Mouse (Mus musculus): ENCODE results near the gene Cenpf. TPM values are rescaled to one million over a fixed set of nuclear protein-coding genes. Genes with fewer than 3 reads are reported as not detected.

The Cenpf gene
- polyA plus RNA-seq, 1 experiment from 2014 or later = 72.6 TPM

DNA sequence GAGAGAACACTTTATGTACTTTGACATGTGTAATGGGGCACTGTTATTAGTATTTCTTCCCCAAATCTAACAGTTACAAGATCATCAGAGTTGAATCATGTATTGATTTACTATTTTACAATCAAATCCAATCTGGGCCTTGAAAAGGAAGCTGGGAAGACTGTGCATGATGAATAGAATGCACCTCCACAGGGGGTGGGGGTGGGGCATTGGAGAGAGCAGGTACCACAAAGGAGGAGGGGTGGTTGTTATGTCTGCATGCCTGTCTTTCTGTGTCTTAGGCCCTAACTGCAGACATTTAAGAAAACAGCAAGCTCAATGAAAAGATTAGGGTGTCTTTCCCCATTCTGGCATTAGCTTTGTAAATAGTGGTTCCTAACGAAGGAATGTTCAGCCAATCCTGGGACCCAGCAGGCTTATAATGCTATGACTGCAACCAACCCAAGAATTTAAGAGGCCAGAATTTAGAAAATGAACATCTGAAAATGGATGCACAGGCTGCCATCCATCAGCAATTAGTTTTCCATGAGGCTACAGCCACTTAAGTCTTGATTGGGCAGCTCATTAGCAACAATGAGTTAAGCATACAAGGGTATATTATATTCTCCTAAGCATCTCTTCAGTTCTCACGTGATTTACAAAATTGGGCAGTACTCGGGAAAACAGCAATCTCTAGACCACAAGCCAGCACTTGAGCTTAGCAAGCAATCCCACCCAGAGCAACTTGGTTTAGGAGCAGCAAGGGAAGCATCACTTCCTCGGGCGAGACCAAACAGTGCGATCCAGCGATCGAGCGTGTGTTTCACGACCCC lies 23.6 kb downstream of the Cenpf start:
- no peak overlapping the region for H3K4me2 ChIP-seq
- no peak overlapping the region for H3K4me3 ChIP-seq (ENCODE audit: low read depth, low read length)
- no peaks in the 10 kb centered on the region for H3K27me3 ChIP-seq (ENCODE audit: control insufficient read depth, insufficient read depth, low read length)
- H3K9me3 ChIP-seq (replicated peaks; ENCODE audit: control insufficient read depth, low read length) = no peaks in the 10 kb centered on the region
- peaks cover 5% of the 10 kb centered on the region; the same call in 1 of the 2 replicates for H3K36me3 ChIP-seq (ENCODE audit: control insufficient read depth, insufficient read depth, low read length)
- H3K4me1 ChIP-seq (ENCODE audit: control insufficient read depth, insufficient read depth, low read length) = no peaks in the 10 kb centered on the region
- H3K27ac ChIP-seq (ENCODE audit: low read depth, low read length) = no peak overlapping the region
- H3K9ac ChIP-seq (ENCODE audit: low read depth, low read length) = no peak overlapping the region
- no peak for ATAC-seq (replicated peaks; ENCODE audit: insufficient number of reproducible peaks, low FRiP score, low TSS enrichment)
- WGBS (ENCODE audit: insufficient replicate concordance) = 90% methylated on average over 10 of the region's 10 CpGs

DNA sequence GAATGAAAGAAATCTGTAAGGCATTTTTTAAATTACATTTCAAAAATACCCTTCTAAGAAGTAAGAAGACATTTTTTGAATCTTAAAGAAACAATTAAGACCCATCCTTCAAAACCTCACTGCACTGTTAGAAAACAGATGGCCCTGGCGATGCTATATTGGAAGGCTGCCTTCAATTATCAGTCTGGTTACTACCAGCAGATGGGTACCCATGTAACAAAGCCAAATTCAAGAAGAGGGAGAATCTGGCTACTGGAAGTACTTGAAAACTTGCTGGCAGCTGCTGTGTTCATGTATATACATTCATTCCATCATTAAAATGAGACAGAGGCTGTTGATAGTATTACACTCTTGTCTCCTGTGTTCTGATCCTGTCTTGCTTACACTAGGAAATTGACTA lies 24.4 kb downstream of the Cenpf start:
- 84% methylated on average over 1 of the region's 1 CpGs for WGBS (ENCODE audit: insufficient replicate concordance)
- H3K36me3 ChIP-seq (ENCODE audit: control insufficient read depth, insufficient read depth, low read length) = peaks cover 9% of the 10 kb centered on the region
- ATAC-seq (replicated peaks; ENCODE audit: insufficient number of reproducible peaks, low FRiP score, low TSS enrichment) = no peak

DNA sequence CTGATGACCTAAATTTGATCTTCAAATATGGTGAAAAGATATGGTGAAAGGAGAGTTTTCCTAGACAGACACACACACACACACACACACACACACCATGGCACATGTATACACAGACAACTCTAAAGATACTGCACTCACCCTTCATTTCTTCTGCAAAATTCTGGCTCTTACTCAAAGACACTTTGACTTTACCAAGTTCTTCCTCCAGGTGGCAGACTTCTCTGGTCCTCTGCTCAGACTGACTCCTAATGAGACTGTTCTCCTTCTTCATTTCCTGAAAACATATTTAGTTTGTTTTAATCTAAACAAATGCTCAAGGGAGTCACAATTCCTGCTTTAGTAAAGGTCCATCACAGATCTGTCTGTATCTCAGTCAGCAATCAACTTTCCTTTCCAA lies 26.0 kb downstream of the Cenpf start:
- no peaks in the 10 kb centered on the region for H3K27me3 ChIP-seq (ENCODE audit: control insufficient read depth, insufficient read depth, low read length)
- no peak overlapping the region for H3K4me3 ChIP-seq (ENCODE audit: low read depth, low read length)
- peaks cover 12% of the 10 kb centered on the region for H3K36me3 ChIP-seq (ENCODE audit: control insufficient read depth, insufficient read depth, low read length)
- H3K4me1 ChIP-seq (ENCODE audit: control insufficient read depth, insufficient read depth, low read length) = no peaks in the 10 kb centered on the region
- no peak for ATAC-seq (replicated peaks; ENCODE audit: insufficient number of reproducible peaks, low FRiP score, low TSS enrichment)
- H3K4me2 ChIP-seq = no peak overlapping the region
- no peak overlapping the region for H3K27ac ChIP-seq (ENCODE audit: low read depth, low read length)
- no peak overlapping the region for H3K9ac ChIP-seq (ENCODE audit: low read depth, low read length)
- no peaks in the 10 kb centered on the region for H3K9me3 ChIP-seq (replicated peaks; ENCODE audit: control insufficient read depth, low read length)

More for the DNA sequence above, 24.4 kb downstream of the Cenpf start:
- H3K27ac ChIP-seq (ENCODE audit: low read depth, low read length) = no peak overlapping the region
- no peak overlapping the region for H3K9ac ChIP-seq (ENCODE audit: low read depth, low read length)
- H3K4me3 ChIP-seq (ENCODE audit: low read depth, low read length) = no peak overlapping the region
- no peaks in the 10 kb centered on the region for H3K27me3 ChIP-seq (ENCODE audit: control insufficient read depth, insufficient read depth, low read length)
- no peak overlapping the region for H3K4me2 ChIP-seq
- no peaks in the 10 kb centered on the region for H3K4me1 ChIP-seq (ENCODE audit: control insufficient read depth, insufficient read depth, low read length)
- H3K9me3 ChIP-seq (replicated peaks; ENCODE audit: control insufficient read depth, low read length) = no peaks in the 10 kb centered on the region

DNA sequence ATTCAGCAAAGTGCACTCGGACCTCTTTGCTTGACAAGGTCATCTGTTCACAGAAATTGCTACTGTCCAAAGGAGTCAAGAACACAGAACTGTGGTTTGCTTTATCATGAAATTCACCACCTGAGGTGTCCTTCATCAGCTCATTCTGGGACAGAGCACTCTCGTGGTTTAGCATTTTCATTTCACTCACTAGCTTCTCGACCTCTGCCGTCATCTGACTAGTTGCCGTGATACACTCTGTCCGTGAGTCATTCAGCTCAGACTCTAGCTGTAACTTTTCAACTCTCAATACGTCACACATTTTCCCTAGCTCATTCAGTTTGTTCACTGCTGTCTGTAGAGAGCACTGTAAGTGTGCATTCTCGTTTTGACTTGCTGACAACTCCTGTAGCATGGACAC lies 30.5 kb downstream of the Cenpf start:
- Histone ChIP-seq H3K9me3 (replicated peaks; ENCODE audit: control insufficient read depth, low read length) (no peaks in the 10 kb centered on the region), H3K4me3 (ENCODE audit: low read depth, low read length) (no peak overlapping the region), H3K4me2 (no peak overlapping the region), H3K4me1 (ENCODE audit: control insufficient read depth, insufficient read depth, low read length) (no peaks in the 10 kb centered on the region), H3K36me3 (ENCODE audit: control insufficient read depth, insufficient read depth, low read length) (peaks cover 29% of the 10 kb centered on the region), H3K27me3 (ENCODE audit: control insufficient read depth, insufficient read depth, low read length) (no peaks in the 10 kb centered on the region), H3K27ac (ENCODE audit: low read depth, low read length) (no peak overlapping the region), H3K9ac (ENCODE audit: low read depth, low read length) (no peak overlapping the region)
- no peak for ATAC-seq (replicated peaks; ENCODE audit: insufficient number of reproducible peaks, low FRiP score, low TSS enrichment)
- 81% methylated on average over 8 of the region's 8 CpGs for WGBS (ENCODE audit: insufficient replicate concordance)

DNA sequence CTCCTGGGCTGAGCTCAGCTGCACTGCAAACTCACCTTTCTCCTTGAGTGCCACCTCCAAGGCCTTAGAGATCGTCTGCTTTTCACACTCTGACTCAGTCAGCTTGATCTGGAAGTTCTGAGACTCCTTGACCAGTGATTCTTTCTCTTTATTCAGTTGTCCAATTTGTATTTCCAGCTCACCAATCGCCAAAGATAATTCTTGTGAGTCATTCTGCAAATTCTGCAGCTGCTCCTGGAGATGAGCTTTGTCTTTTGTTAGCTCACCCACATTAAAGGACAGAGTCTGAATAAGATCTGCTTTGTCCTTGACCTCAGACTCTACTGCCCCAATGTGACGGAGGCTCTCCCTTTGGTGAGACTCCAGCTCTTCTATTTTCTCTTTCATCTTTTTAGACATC lies 34.1 kb downstream of the Cenpf start:
- WGBS (ENCODE audit: insufficient replicate concordance) = 80% methylated on average over 3 of the region's 3 CpGs
- H3K9me3 ChIP-seq (replicated peaks; ENCODE audit: control insufficient read depth, low read length) = no peaks in the 10 kb centered on the region
- no peak for ATAC-seq (replicated peaks; ENCODE audit: insufficient number of reproducible peaks, low FRiP score, low TSS enrichment)
- no peak overlapping the region for H3K9ac ChIP-seq (ENCODE audit: low read depth, low read length)
- no peaks in the 10 kb centered on the region for H3K27me3 ChIP-seq (ENCODE audit: control insufficient read depth, insufficient read depth, low read length)
- no peak overlapping the region for H3K4me3 ChIP-seq (ENCODE audit: low read depth, low read length)
- no peaks in the 10 kb centered on the region for H3K4me1 ChIP-seq (ENCODE audit: control insufficient read depth, insufficient read depth, low read length)
- no peak overlapping the region for H3K27ac ChIP-seq (ENCODE audit: low read depth, low read length)
- H3K36me3 ChIP-seq (ENCODE audit: control insufficient read depth, insufficient read depth, low read length) = peaks cover 37% of the 10 kb centered on the region
- no peak overlapping the region for H3K4me2 ChIP-seq

DNA sequence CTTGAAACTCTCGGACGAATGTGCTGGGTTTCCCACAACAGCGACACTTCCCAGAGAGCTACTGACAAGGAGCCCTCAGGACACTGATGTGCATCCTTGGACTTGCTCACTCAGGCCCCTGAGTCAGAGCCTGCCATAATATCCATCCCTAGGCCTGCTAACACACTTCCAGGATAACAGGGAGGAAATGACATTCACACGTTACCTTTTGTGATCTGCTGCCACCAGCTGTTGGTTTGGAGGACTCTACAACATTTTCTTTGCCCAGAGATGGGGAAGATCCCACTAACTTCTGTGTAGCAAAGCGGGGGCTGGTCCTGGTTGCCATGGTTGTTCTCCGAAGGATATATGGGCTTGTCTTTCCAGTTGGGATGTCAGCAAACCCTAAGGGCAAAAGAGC lies 41.3 kb downstream of the Cenpf start:
- Histone ChIP-seq H3K4me2 (no peak overlapping the region), H3K4me3 (ENCODE audit: low read depth, low read length) (no peak overlapping the region), H3K9ac (ENCODE audit: low read depth, low read length) (no peak overlapping the region), H3K27me3 (ENCODE audit: control insufficient read depth, insufficient read depth, low read length) (no peaks in the 10 kb centered on the region), H3K4me1 (ENCODE audit: control insufficient read depth, insufficient read depth, low read length) (no peaks in the 10 kb centered on the region), H3K9me3 (replicated peaks; ENCODE audit: control insufficient read depth, low read length) (no peaks in the 10 kb centered on the region), H3K27ac (ENCODE audit: low read depth, low read length) (no peak overlapping the region), H3K36me3 (ENCODE audit: control insufficient read depth, insufficient read depth, low read length) (peaks cover 38% of the 10 kb centered on the region)
- no peak for ATAC-seq (replicated peaks; ENCODE audit: insufficient number of reproducible peaks, low FRiP score, low TSS enrichment)
- WGBS (ENCODE audit: insufficient replicate concordance) = 86% methylated on average over 6 of the region's 6 CpGs

DNA sequence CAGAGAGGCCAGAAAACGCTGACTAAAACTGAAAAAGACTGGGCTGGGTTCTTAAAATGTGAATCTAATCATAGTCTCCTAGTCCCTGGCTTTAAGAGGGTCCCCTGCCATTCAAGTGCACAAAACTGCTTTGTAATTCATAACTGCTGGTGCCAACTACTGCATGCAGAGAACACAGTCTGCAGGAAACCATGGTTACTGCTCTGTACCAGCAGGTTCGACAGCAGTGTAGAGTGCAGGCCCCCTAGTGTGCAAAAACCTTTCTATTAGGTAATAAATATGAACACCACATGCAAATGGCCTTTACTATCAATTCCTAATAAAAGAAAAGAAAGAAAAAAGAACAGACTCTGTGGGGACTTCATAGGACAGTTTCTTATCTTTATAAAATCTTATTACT lies 42.5 kb downstream of the Cenpf start:
- H3K9me3 ChIP-seq (replicated peaks; ENCODE audit: control insufficient read depth, low read length) = no peaks in the 10 kb centered on the region
- H3K4me2 ChIP-seq = no peak overlapping the region
- H3K27me3 ChIP-seq (ENCODE audit: control insufficient read depth, insufficient read depth, low read length) = no peaks in the 10 kb centered on the region
- WGBS (ENCODE audit: insufficient replicate concordance) = 78% methylated on average over 2 of the region's 2 CpGs
- H3K4me1 ChIP-seq (ENCODE audit: control insufficient read depth, insufficient read depth, low read length) = no peaks in the 10 kb centered on the region
- no peak overlapping the region for H3K27ac ChIP-seq (ENCODE audit: low read depth, low read length)
- no peak overlapping the region for H3K4me3 ChIP-seq (ENCODE audit: low read depth, low read length)
- H3K9ac ChIP-seq (ENCODE audit: low read depth, low read length) = no peak overlapping the region
- ATAC-seq (replicated peaks; ENCODE audit: insufficient number of reproducible peaks, low FRiP score, low TSS enrichment) = no peak
- peaks cover 33% of the 10 kb centered on the region for H3K36me3 ChIP-seq (ENCODE audit: control insufficient read depth, insufficient read depth, low read length)

DNA sequence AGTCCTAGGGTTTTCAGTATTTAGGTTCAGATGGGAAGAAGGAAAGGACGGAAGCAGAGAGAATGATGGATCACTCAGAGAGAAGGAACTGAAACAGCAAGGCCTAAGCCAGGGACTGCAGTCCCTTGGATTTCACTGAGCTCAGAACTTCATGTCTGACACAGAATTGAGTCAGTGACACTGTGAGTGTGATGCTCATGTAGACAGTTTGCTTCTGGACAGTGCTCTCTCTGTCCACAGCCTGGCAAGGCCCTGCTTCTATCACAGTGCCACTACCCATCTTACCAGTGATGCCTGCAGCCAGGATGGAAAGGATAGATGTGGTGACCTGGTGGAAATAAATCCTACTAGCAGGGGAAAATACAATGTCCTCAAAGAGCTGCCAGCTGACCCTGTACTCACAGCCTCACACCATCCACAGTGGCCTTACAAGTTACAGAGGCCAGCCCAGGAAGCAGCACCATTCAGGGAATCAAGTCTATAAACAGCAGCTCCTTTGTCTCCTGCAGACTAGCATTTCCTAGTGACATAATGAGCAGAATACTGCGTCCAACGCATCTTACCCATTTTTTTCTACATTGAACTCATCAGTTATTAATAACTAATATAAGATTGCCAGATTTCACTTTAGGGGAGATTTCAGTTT lies 43.1 kb downstream of the Cenpf start:
- no peak for ATAC-seq (replicated peaks; ENCODE audit: insufficient number of reproducible peaks, low FRiP score, low TSS enrichment)
- WGBS (ENCODE audit: insufficient replicate concordance) = 81% methylated on average over 3 of the region's 3 CpGs
- Histone ChIP-seq H3K27me3 (ENCODE audit: control insufficient read depth, insufficient read depth, low read length) (no peaks in the 10 kb centered on the region), H3K4me2 (no peak overlapping the region), H3K4me1 (ENCODE audit: control insufficient read depth, insufficient read depth, low read length) (no peaks in the 10 kb centered on the region), H3K9ac (ENCODE audit: low read depth, low read length) (no peak overlapping the region), H3K4me3 (ENCODE audit: low read depth, low read length) (no peak overlapping the region), H3K27ac (ENCODE audit: low read depth, low read length) (no peak overlapping the region), H3K9me3 (replicated peaks; ENCODE audit: control insufficient read depth, low read length) (no peaks in the 10 kb centered on the region), H3K36me3 (ENCODE audit: control insufficient read depth, insufficient read depth, low read length) (peaks cover 31% of the 10 kb centered on the region)

DNA sequence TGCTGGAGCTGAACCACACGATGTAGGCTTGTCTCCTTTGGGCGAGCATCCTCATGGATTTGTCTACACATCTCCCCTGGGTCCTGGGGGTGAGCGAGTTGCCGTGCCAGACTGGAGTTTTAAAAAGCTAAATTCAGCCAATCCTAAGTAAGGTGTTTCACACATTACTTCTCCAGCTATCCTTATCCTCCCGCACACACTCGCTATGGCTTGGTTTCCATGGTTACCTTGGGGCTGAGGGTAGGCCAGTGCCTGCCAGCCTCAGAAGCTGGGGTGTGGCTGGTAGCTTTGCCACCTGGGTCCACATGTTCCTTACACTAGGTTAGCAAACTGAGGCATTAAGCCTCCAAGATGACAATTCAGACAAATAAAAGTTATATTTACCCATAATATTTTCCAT lies 48.3 kb downstream of the Cenpf start:
- H3K27me3 ChIP-seq (ENCODE audit: control insufficient read depth, insufficient read depth, low read length) = no peaks in the 10 kb centered on the region
- no peak overlapping the region for H3K4me3 ChIP-seq (ENCODE audit: low read depth, low read length)
- no peak overlapping the region for H3K9ac ChIP-seq (ENCODE audit: low read depth, low read length)
- 86% methylated on average over 6 of the region's 6 CpGs for WGBS (ENCODE audit: insufficient replicate concordance)
- H3K4me2 ChIP-seq = no peak overlapping the region
- H3K27ac ChIP-seq (ENCODE audit: low read depth, low read length) = no peak overlapping the region
- peaks cover 11% of the 10 kb centered on the region for H3K36me3 ChIP-seq (ENCODE audit: control insufficient read depth, insufficient read depth, low read length)
- ATAC-seq (replicated peaks; ENCODE audit: insufficient number of reproducible peaks, low FRiP score, low TSS enrichment) = no peak
- H3K9me3 ChIP-seq (replicated peaks; ENCODE audit: control insufficient read depth, low read length) = no peaks in the 10 kb centered on the region
- H3K4me1 ChIP-seq (ENCODE audit: control insufficient read depth, insufficient read depth, low read length) = no peaks in the 10 kb centered on the region

Data from heart, embryonic 11.5 days (tissue).